Mouse (Mus musculus) testis, adult 2 months (tissue): ENCODE data around the gene Pknox1.

ENCODE experiments used
- CTCF ChIP-seq: fragments of 200-500 bp; IDR thresholded peaks from 2 replicates; pipeline ENCODE4 v1.5.1; 2012; ENCODE audit warnings: low read depth, mild to moderate bottlenecking, inconsistent platforms, low read length, moderate library complexity; ENCODE audit not compliant: control insufficient read depth, insufficient read depth, insufficient replicate concordance
- POLR2A ChIP-seq: fragments of 200-500 bp; IDR thresholded peaks from 2 replicates; pipeline ENCODE4 v1.6.1; 2012; ENCODE audit warnings: low read depth, mild to moderate bottlenecking, inconsistent platforms, low read length, moderate library complexity; ENCODE audit not compliant: control insufficient read depth

- TF ChIP-seq POLR2A (no peak), CTCF (no peak)
Measured at GRCm38 (mm10) chr17:31636942-31637811, 72.6 kb downstream of the Pknox1 start, which contains the start of gene Cbs.
